Mouse (Mus musculus): ENCODE data around the gene Emid1. TPM values are rescaled to one million over a fixed set of nuclear protein-coding genes. Genes with fewer than 3 reads are reported as not detected.

The Emid1 gene
- total and polyA plus RNA-seq, 3 experiments = 0.16 TPM; not detected in 2

- Histone ChIP-seq H3K27me3 (ENCODE audit: insufficient read depth, low read length) (peaks cover 38% of the 10 kb centered on the region), H3K36me3 (replicated peaks) (no peaks in the 10 kb centered on the region), H3K4me1 (ENCODE audit: insufficient read depth, low read depth, low read length) (no peaks in the 10 kb centered on the region), H3K4me3 (ENCODE audit: low read depth, low read length) (no peak overlapping the region), H3K9me3 (replicated peaks) (peaks cover 6% of the 10 kb centered on the region)
- ATAC-seq (ENCODE audit: extremely low read depth, insufficient number of reproducible peaks, low FRiP score, poor library complexity, severe bottlenecking) (no peak), DNase-seq (ENCODE audit: low spot score) (no peak)
- no peak for TF ChIP-seq TAL1 (conservative IDR thresholded peaks at IDR 0.05; ENCODE audit: low read depth, low read length)
- no peak for TF ChIP-seq GATA2 (IDR thresholded peaks at IDR 0.05; ENCODE audit: borderline replicate concordance, low read depth, low read length)
- no peak for TF ChIP-seq GATA1 (IDR thresholded peaks at IDR 0.05; ENCODE audit: borderline replicate concordance, low read length)
- no peak for TF ChIP-seq POLR2AphosphoS5 (IDR thresholded peaks at IDR 0.05; ENCODE audit: insufficient replicate concordance, low read depth, low read length)
- no peak for TF ChIP-seq CTCF (IDR thresholded peaks at IDR 0.05; ENCODE audit: low read depth, low read length)
Observed at GRCm38 (mm10) chr11:5158056-5158455, 6.0 kb upstream of the Emid1 start.

GRCm38 (mm10) chr11:5154961-5155805 is 3.1 kb upstream of the Emid1 start:
- ATAC-seq (ENCODE audit: extremely low read depth, insufficient number of reproducible peaks, low FRiP score, poor library complexity, severe bottlenecking) = no peak
- H3K9me3 ChIP-seq (replicated peaks) = no peaks in the 10 kb centered on the region
- H3K4me1 ChIP-seq (ENCODE audit: insufficient read depth, low read depth, low read length) = no peaks in the 10 kb centered on the region
- no peaks in the 10 kb centered on the region for H3K36me3 ChIP-seq (replicated peaks)
- DNase-seq (ENCODE audit: low spot score) = no peak
- TF ChIP-seq CTCF (IDR thresholded peaks at IDR 0.05; ENCODE audit: low read depth, low read length) (no peak), GATA2 (IDR thresholded peaks at IDR 0.05; ENCODE audit: borderline replicate concordance, low read depth, low read length) (no peak), TAL1 (conservative IDR thresholded peaks at IDR 0.05; ENCODE audit: low read depth, low read length) (no peak), POLR2AphosphoS5 (IDR thresholded peaks at IDR 0.05; ENCODE audit: insufficient replicate concordance, low read depth, low read length) (no peak), GATA1 (IDR thresholded peaks at IDR 0.05; ENCODE audit: borderline replicate concordance, low read length) (no peak)
- no peak overlapping the region for H3K4me3 ChIP-seq (ENCODE audit: low read depth, low read length)
- peaks cover 48% of the 10 kb centered on the region for H3K27me3 ChIP-seq (ENCODE audit: insufficient read depth, low read length)

GRCm38 (mm10) chr11:5151247-5151630 is 818 bp downstream of the Emid1 start:
- TF ChIP-seq CTCF (IDR thresholded peaks at IDR 0.05; ENCODE audit: low read depth, low read length) = no peak
- no peak for TF ChIP-seq GATA2 (IDR thresholded peaks at IDR 0.05; ENCODE audit: borderline replicate concordance, low read depth, low read length)
- no peak for TF ChIP-seq GATA1 (IDR thresholded peaks at IDR 0.05; ENCODE audit: borderline replicate concordance, low read length)
- no peak for TF ChIP-seq TAL1 (conservative IDR thresholded peaks at IDR 0.05; ENCODE audit: low read depth, low read length)
- no peak for TF ChIP-seq POLR2AphosphoS5 (IDR thresholded peaks at IDR 0.05; ENCODE audit: insufficient replicate concordance, low read depth, low read length)
- ATAC-seq (ENCODE audit: extremely low read depth, insufficient number of reproducible peaks, low FRiP score, poor library complexity, severe bottlenecking) = no peak
- Histone ChIP-seq H3K4me1 (ENCODE audit: insufficient read depth, low read depth, low read length) (no peaks in the 10 kb centered on the region), H3K4me3 (ENCODE audit: low read depth, low read length) (no peak overlapping the region), H3K9me3 (replicated peaks) (no peaks in the 10 kb centered on the region), H3K27me3 (ENCODE audit: insufficient read depth, low read length) (peaks cover 44% of the 10 kb centered on the region), H3K36me3 (replicated peaks) (no peaks in the 10 kb centered on the region)
- no peak for DNase-seq (ENCODE audit: low spot score)

GRCm38 (mm10) chr11:5150416-5151246 is 1.4 kb downstream of the Emid1 start:
- ATAC-seq (ENCODE audit: extremely low read depth, insufficient number of reproducible peaks, low FRiP score, poor library complexity, severe bottlenecking) (no peak), DNase-seq (ENCODE audit: low spot score) (no peak)
- no peak overlapping the region for H3K4me3 ChIP-seq (ENCODE audit: low read depth, low read length)
- TF ChIP-seq GATA1 (IDR thresholded peaks at IDR 0.05; ENCODE audit: borderline replicate concordance, low read length) (no peak), GATA2 (IDR thresholded peaks at IDR 0.05; ENCODE audit: borderline replicate concordance, low read depth, low read length) (no peak)
- H3K27me3 ChIP-seq (ENCODE audit: insufficient read depth, low read length) = peaks cover 46% of the 10 kb centered on the region
- H3K4me1 ChIP-seq (ENCODE audit: insufficient read depth, low read depth, low read length) = no peaks in the 10 kb centered on the region
- no peaks in the 10 kb centered on the region for H3K9me3 ChIP-seq (replicated peaks)
- no peaks in the 10 kb centered on the region for H3K36me3 ChIP-seq (replicated peaks)

GRCm38 (mm10) chr11:5149955-5150354 is 2.1 kb downstream of the Emid1 start:
- ATAC-seq (ENCODE audit: extremely low read depth, insufficient number of reproducible peaks, low FRiP score, poor library complexity, severe bottlenecking) (no peak), DNase-seq (ENCODE audit: low spot score) (no peak)
- TF ChIP-seq TAL1 (conservative IDR thresholded peaks at IDR 0.05; ENCODE audit: low read depth, low read length) (no peak), POLR2AphosphoS5 (IDR thresholded peaks at IDR 0.05; ENCODE audit: insufficient replicate concordance, low read depth, low read length) (no peak), CTCF (IDR thresholded peaks at IDR 0.05; ENCODE audit: low read depth, low read length) (no peak), GATA1 (IDR thresholded peaks at IDR 0.05; ENCODE audit: borderline replicate concordance, low read length) (no peak), GATA2 (IDR thresholded peaks at IDR 0.05; ENCODE audit: borderline replicate concordance, low read depth, low read length) (no peak)
- Histone ChIP-seq H3K27me3 (ENCODE audit: insufficient read depth, low read length) (peaks cover 43% of the 10 kb centered on the region), H3K9me3 (replicated peaks) (no peaks in the 10 kb centered on the region), H3K36me3 (replicated peaks) (no peaks in the 10 kb centered on the region), H3K4me3 (ENCODE audit: low read depth, low read length) (no peak overlapping the region), H3K4me1 (ENCODE audit: insufficient read depth, low read depth, low read length) (no peaks in the 10 kb centered on the region)

GRCm38 (mm10) chr11:5149249-5149648 is 2.8 kb downstream of the Emid1 start:
- no peak overlapping the region for H3K4me3 ChIP-seq (ENCODE audit: low read depth, low read length)
- no peaks in the 10 kb centered on the region for H3K36me3 ChIP-seq (replicated peaks)
- ATAC-seq (ENCODE audit: extremely low read depth, insufficient number of reproducible peaks, low FRiP score, poor library complexity, severe bottlenecking) = no peak
- H3K9me3 ChIP-seq (replicated peaks) = no peaks in the 10 kb centered on the region
- no peaks in the 10 kb centered on the region for H3K4me1 ChIP-seq (ENCODE audit: insufficient read depth, low read depth, low read length)
- DNase-seq (ENCODE audit: low spot score) = no peak
- H3K27me3 ChIP-seq (ENCODE audit: insufficient read depth, low read length) = peaks cover 40% of the 10 kb centered on the region
- no peak for TF ChIP-seq POLR2AphosphoS5 (IDR thresholded peaks at IDR 0.05; ENCODE audit: insufficient replicate concordance, low read depth, low read length)
- TF ChIP-seq GATA2 (IDR thresholded peaks at IDR 0.05; ENCODE audit: borderline replicate concordance, low read depth, low read length) = no peak
- TF ChIP-seq CTCF (IDR thresholded peaks at IDR 0.05; ENCODE audit: low read depth, low read length) = no peak
- no peak for TF ChIP-seq TAL1 (conservative IDR thresholded peaks at IDR 0.05; ENCODE audit: low read depth, low read length)
- no peak for TF ChIP-seq GATA1 (IDR thresholded peaks at IDR 0.05; ENCODE audit: borderline replicate concordance, low read length)

Measured in G1E (cell line).